Mouse (Mus musculus): ENCODE results near the gene Nme2. TPM values are rescaled to one million over a fixed set of nuclear protein-coding genes. Genes with fewer than 3 reads are reported as not detected.

The Nme2 gene
- polyA plus RNA-seq, 1 experiment = 571 TPM

GRCm38 (mm10) chr11:93987625-93988327 is 31.7 kb upstream of the Nme2 start:
- Histone ChIP-seq H3K27ac (ENCODE audit: insufficient read depth, low read length) (peak overlapping the region; percentile 90), H3K4me3 (ENCODE audit: insufficient read depth, low read length) (no peak overlapping the region), H3K4me1 (ENCODE audit: control insufficient read depth, insufficient read depth, low read length) (peaks cover 9% of the 10 kb centered on the region)
- TF ChIP-seq CTCF (IDR thresholded peaks at IDR 0.05; ENCODE audit: borderline replicate concordance, insufficient read depth, low read length) = no peak
- TF ChIP-seq POLR2A (IDR thresholded peaks at IDR 0.05; ENCODE audit: low read depth, low read length) = no peak

GRCm38 (mm10) chr11:93987026-93987425 is 31.0 kb upstream of the Nme2 start:
- no peak overlapping the region for H3K4me3 ChIP-seq (ENCODE audit: insufficient read depth, low read length)
- H3K27ac ChIP-seq (ENCODE audit: insufficient read depth, low read length) = no peak overlapping the region
- no peak for TF ChIP-seq POLR2A (IDR thresholded peaks at IDR 0.05; ENCODE audit: low read depth, low read length)
- peaks cover 9% of the 10 kb centered on the region for H3K4me1 ChIP-seq (ENCODE audit: control insufficient read depth, insufficient read depth, low read length)

GRCm38 (mm10) chr11:93986298-93986697 is 30.2 kb upstream of the Nme2 start:
- no peak for TF ChIP-seq CTCF (IDR thresholded peaks at IDR 0.05; ENCODE audit: borderline replicate concordance, insufficient read depth, low read length)
- TF ChIP-seq POLR2A (IDR thresholded peaks at IDR 0.05; ENCODE audit: low read depth, low read length) = no peak
- H3K4me3 ChIP-seq (ENCODE audit: insufficient read depth, low read length) = no peak overlapping the region
- no peak overlapping the region for H3K27ac ChIP-seq (ENCODE audit: insufficient read depth, low read length)
- peaks cover 9% of the 10 kb centered on the region for H3K4me1 ChIP-seq (ENCODE audit: control insufficient read depth, insufficient read depth, low read length)

- H3K27ac ChIP-seq (ENCODE audit: insufficient read depth, low read length) = no peak overlapping the region
- no peak for TF ChIP-seq POLR2A (IDR thresholded peaks at IDR 0.05; ENCODE audit: low read depth, low read length)
- no peak for TF ChIP-seq CTCF (IDR thresholded peaks at IDR 0.05; ENCODE audit: borderline replicate concordance, insufficient read depth, low read length)
- peaks cover 9% of the 10 kb centered on the region for H3K4me1 ChIP-seq (ENCODE audit: control insufficient read depth, insufficient read depth, low read length)
- no peak overlapping the region for H3K4me3 ChIP-seq (ENCODE audit: insufficient read depth, low read length)
These were observed 29.2 kb upstream of the Nme2 start for GRCm38 (mm10) chr11:93985265-93985664.

GRCm38 (mm10) chr11:93984619-93985018 is 28.6 kb upstream of the Nme2 start:
- Histone ChIP-seq H3K4me3 (ENCODE audit: insufficient read depth, low read length) (no peak overlapping the region), H3K27ac (ENCODE audit: insufficient read depth, low read length) (no peak overlapping the region), H3K4me1 (ENCODE audit: control insufficient read depth, insufficient read depth, low read length) (peaks cover 9% of the 10 kb centered on the region)
- TF ChIP-seq CTCF (IDR thresholded peaks at IDR 0.05; ENCODE audit: borderline replicate concordance, insufficient read depth, low read length) = no peak
- TF ChIP-seq POLR2A (IDR thresholded peaks at IDR 0.05; ENCODE audit: low read depth, low read length) = no peak

GRCm38 (mm10) chr11:93979502-93980049 is 23.5 kb upstream of the Nme2 start:
- no peak overlapping the region for H3K27ac ChIP-seq (ENCODE audit: insufficient read depth, low read length)
- H3K4me1 ChIP-seq (ENCODE audit: control insufficient read depth, insufficient read depth, low read length) = no peaks in the 10 kb centered on the region
- no peak overlapping the region for H3K4me3 ChIP-seq (ENCODE audit: insufficient read depth, low read length)
- no peak for TF ChIP-seq CTCF (IDR thresholded peaks at IDR 0.05; ENCODE audit: borderline replicate concordance, insufficient read depth, low read length)
- no peak for TF ChIP-seq POLR2A (IDR thresholded peaks at IDR 0.05; ENCODE audit: low read depth, low read length)

- no peak overlapping the region for H3K27ac ChIP-seq (ENCODE audit: insufficient read depth, low read length)
- H3K4me1 ChIP-seq (ENCODE audit: control insufficient read depth, insufficient read depth, low read length) = no peaks in the 10 kb centered on the region
- no peak overlapping the region for H3K4me3 ChIP-seq (ENCODE audit: insufficient read depth, low read length)
- TF ChIP-seq CTCF (IDR thresholded peaks at IDR 0.05; ENCODE audit: borderline replicate concordance, insufficient read depth, low read length) (no peak), POLR2A (IDR thresholded peaks at IDR 0.05; ENCODE audit: low read depth, low read length) (no peak)
These were observed 16.9 kb upstream of the Nme2 start for GRCm38 (mm10) chr11:93972951-93973350.

GRCm38 (mm10) chr11:93969799-93970198 is 13.7 kb upstream of the Nme2 start:
- Histone ChIP-seq H3K4me1 (ENCODE audit: control insufficient read depth, insufficient read depth, low read length) (no peaks in the 10 kb centered on the region; the same call in 1 of the 2 replicates), H3K4me3 (ENCODE audit: insufficient read depth, low read length) (no peak overlapping the region), H3K27ac (ENCODE audit: insufficient read depth, low read length) (no peak overlapping the region)
- TF ChIP-seq CTCF (IDR thresholded peaks at IDR 0.05; ENCODE audit: borderline replicate concordance, insufficient read depth, low read length) = no peak
- TF ChIP-seq POLR2A (IDR thresholded peaks at IDR 0.05; ENCODE audit: low read depth, low read length) = no peak

GRCm38 (mm10) chr11:93969171-93969570 is 13.1 kb upstream of the Nme2 start:
- Histone ChIP-seq H3K4me3 (ENCODE audit: insufficient read depth, low read length) (no peak overlapping the region), H3K4me1 (ENCODE audit: control insufficient read depth, insufficient read depth, low read length) (no peaks in the 10 kb centered on the region; the same call in 1 of the 2 replicates)
- no peak for TF ChIP-seq CTCF (IDR thresholded peaks at IDR 0.05; ENCODE audit: borderline replicate concordance, insufficient read depth, low read length)
- no peak for TF ChIP-seq POLR2A (IDR thresholded peaks at IDR 0.05; ENCODE audit: low read depth, low read length)

GRCm38 (mm10) chr11:93968848-93969128 is 12.7 kb upstream of the Nme2 start:
- Histone ChIP-seq H3K27ac (ENCODE audit: insufficient read depth, low read length) (no peak overlapping the region), H3K4me1 (ENCODE audit: control insufficient read depth, insufficient read depth, low read length) (peaks cover 2% of the 10 kb centered on the region; the same call in 1 of the 2 replicates), H3K4me3 (ENCODE audit: insufficient read depth, low read length) (no peak overlapping the region)
- 0 out of 2 replicates have a peak, but pooled peaks have one; percentile 5 for TF ChIP-seq POLR2A (IDR thresholded peaks at IDR 0.05; ENCODE audit: low read depth, low read length)
- TF ChIP-seq CTCF (IDR thresholded peaks at IDR 0.05; ENCODE audit: borderline replicate concordance, insufficient read depth, low read length) = no peak

More at GRCm38 (mm10) chr11:93969171-93969570, 13.1 kb upstream of the Nme2 start:
- H3K27ac ChIP-seq (ENCODE audit: insufficient read depth, low read length) = no peak overlapping the region

All from embryonic fibroblast, embryonic 13.5 days (primary cell).